Mouse (Mus musculus): ENCODE data around the gene Casp9.

Casp9 gene

GRCm38 (mm10) chr4:141863726-141864280, 70.4 kb downstream of the Casp9 start:
- in situ Hi-C loops (cut with MboI, MseI), result no loop called here

- in situ Hi-C loops (cut with MboI, MseI), result no loop called here
These were observed 71.1 kb downstream of the Casp9 start for GRCm38 (mm10) chr4:141864506-141864905.

DNA sequence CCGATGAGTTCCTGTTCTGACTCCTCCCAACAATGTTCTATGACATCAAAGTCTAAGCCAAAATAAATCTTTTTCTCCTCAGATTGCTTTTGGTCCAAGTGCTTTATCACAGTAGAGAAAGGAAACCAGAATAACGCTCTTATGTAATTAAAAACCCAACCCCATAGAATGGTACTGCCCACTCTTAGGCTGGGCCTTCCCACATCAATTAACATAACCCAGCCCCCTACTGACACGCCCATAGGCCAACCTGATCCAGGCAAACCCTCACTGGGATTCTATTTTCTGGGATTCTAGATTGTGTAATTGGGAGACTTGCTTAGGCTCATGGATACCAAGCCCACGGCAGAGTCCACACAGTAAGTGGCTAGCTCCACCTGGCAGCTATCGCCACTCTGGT, 71.6 kb downstream of the Casp9 start:
- in situ Hi-C loops (cut with MboI, MseI), result no loop called here
